Mouse (Mus musculus): ENCODE results near the gene Rgs3. TPM values are rescaled to one million over a fixed set of nuclear protein-coding genes. Genes with fewer than 3 reads are reported as not detected.

Rgs3 gene
- polyA plus RNA-seq (2012; rRNA removed) = 46.3 and 48.4 TPM in 2 replicates

GRCm38 (mm10) chr4:62559797-62560329, at the start of gene Rgs3:
Gene Rgs3 (plus strand): TSS chr4:62559847.
- DNase-seq (ENCODE audit: extremely low spot score in 1 of 2, low spot score in 1 of 2) = no peak

- no peak for DNase-seq (ENCODE audit: extremely low spot score in 1 of 2, low spot score in 1 of 2)
Measured at GRCm38 (mm10) chr4:62509946-62510345, 49.7 kb upstream of the Rgs3 start.

GRCm38 (mm10) chr4:62513998-62514506, 45.6 kb upstream of the Rgs3 start:
- DNase-seq (ENCODE audit: extremely low spot score in 1 of 2, low spot score in 1 of 2) = no peak

GRCm38 (mm10) chr4:62514995-62515394, 44.7 kb upstream of the Rgs3 start:
- DNase-seq (ENCODE audit: extremely low spot score in 1 of 2, low spot score in 1 of 2) = no peak

- no peak for DNase-seq (ENCODE audit: extremely low spot score in 1 of 2, low spot score in 1 of 2)
Measured at GRCm38 (mm10) chr4:62515490-62515889, 44.2 kb upstream of the Rgs3 start.

- no peak for DNase-seq (ENCODE audit: extremely low spot score in 1 of 2, low spot score in 1 of 2)
Measured at GRCm38 (mm10) chr4:62516079-62516478, 43.6 kb upstream of the Rgs3 start.

GRCm38 (mm10) chr4:62516579-62516978, 43.1 kb upstream of the Rgs3 start:
- no peak for DNase-seq (ENCODE audit: extremely low spot score in 1 of 2, low spot score in 1 of 2)

GRCm38 (mm10) chr4:62517046-62517445, 42.6 kb upstream of the Rgs3 start:
- DNase-seq (ENCODE audit: extremely low spot score in 1 of 2, low spot score in 1 of 2) = no peak

- DNase-seq (ENCODE audit: extremely low spot score in 1 of 2, low spot score in 1 of 2) = no peak
Measured at GRCm38 (mm10) chr4:62517538-62518415, 41.9 kb upstream of the Rgs3 start.

GRCm38 (mm10) chr4:62518416-62519121, 41.1 kb upstream of the Rgs3 start:
- no peak for DNase-seq (ENCODE audit: extremely low spot score in 1 of 2, low spot score in 1 of 2)

- no peak for DNase-seq (ENCODE audit: extremely low spot score in 1 of 2, low spot score in 1 of 2)
Measured at GRCm38 (mm10) chr4:62519122-62519848, 40.4 kb upstream of the Rgs3 start.

- peak; percentile 45 to 79 for DNase-seq (ENCODE audit: extremely low spot score in 1 of 2, low spot score in 1 of 2)
Measured at GRCm38 (mm10) chr4:62519849-62520233, 39.8 kb upstream of the Rgs3 start, which contains the start of gene Alad. Gene Alad (minus strand): TSS chr4:62519918.

- DNase-seq (ENCODE audit: extremely low spot score in 1 of 2, low spot score in 1 of 2) = no peak
Measured at GRCm38 (mm10) chr4:62520892-62521400, 38.7 kb upstream of the Rgs3 start.

GRCm38 (mm10) chr4:62524651-62525488, 34.8 kb upstream of the Rgs3 start, which contains the start of the genes Pole3 and 4933430I17Rik:
Gene Pole3 (minus strand): TSS chr4:62525068.
Gene 4933430I17Rik (plus strand): TSS chr4:62525369.
- peak; percentile 92 to 97 for DNase-seq (ENCODE audit: extremely low spot score in 1 of 2, low spot score in 1 of 2)

- DNase-seq (ENCODE audit: extremely low spot score in 1 of 2, low spot score in 1 of 2) = no peak
Measured at GRCm38 (mm10) chr4:62525489-62525811, 34.2 kb upstream of the Rgs3 start.

GRCm38 (mm10) chr4:62526256-62526655, 33.4 kb upstream of the Rgs3 start:
- DNase-seq (ENCODE audit: extremely low spot score in 1 of 2, low spot score in 1 of 2) = no peak

GRCm38 (mm10) chr4:62527655-62528054, 32.0 kb upstream of the Rgs3 start:
- no peak for DNase-seq (ENCODE audit: extremely low spot score in 1 of 2, low spot score in 1 of 2)

GRCm38 (mm10) chr4:62533729-62534128, 25.9 kb upstream of the Rgs3 start:
- no peak for DNase-seq (ENCODE audit: extremely low spot score in 1 of 2, low spot score in 1 of 2)

GRCm38 (mm10) chr4:62541802-62542201, 17.8 kb upstream of the Rgs3 start:
- no peak for DNase-seq (ENCODE audit: extremely low spot score in 1 of 2, low spot score in 1 of 2)

Measured in frontal cortex, adult 2 months (tissue).